Mouse (Mus musculus): ENCODE results near the gene Cap2.

- TF ChIP-seq EP300 (optimal IDR thresholded peaks at IDR 0.05): no peak
- no peak for TF ChIP-seq CTCF (IDR thresholded peaks at IDR 0.05; ENCODE audit: low read depth)
Observed at GRCm38 (mm10) chr13:46574201-46574600, 72.6 kb downstream of the Cap2 start.
